Mouse (Mus musculus) C2C12 (cell line): ENCODE measurements around the gene Zcchc4. TPM values are rescaled to one million over a fixed set of nuclear protein-coding genes. Genes with fewer than 3 reads are reported as not detected.

ENCODE experiments used
- H3K27me3 ChIP-seq: one replicate; pipeline ENCODE4 v1.6.1; 2011; ENCODE audit not compliant: control insufficient read depth, insufficient read depth, insufficient read length
- H3K36me3 ChIP-seq: one replicate; pipeline ENCODE4 v1.6.1; 2011; ENCODE audit not compliant: control insufficient read depth, insufficient read depth
- H3K4me3 ChIP-seq: one replicate; pipeline ENCODE4 v1.5.1; 2011; ENCODE audit warnings: mild to moderate bottlenecking, control low read depth; ENCODE audit not compliant: poor library complexity, insufficient read depth, severe bottlenecking
- H3K79me2 ChIP-seq: one replicate; pipeline ENCODE4 v1.6.1; 2011; ENCODE audit not compliant: control insufficient read depth, insufficient read depth
- H3K79me3 ChIP-seq: one replicate; pipeline ENCODE4 v1.6.1; 2011; ENCODE audit warnings: low read depth, control low read depth
- H3ac ChIP-seq: one replicate; pipeline ENCODE3; 2011; ENCODE audit warnings: low read depth; ENCODE audit not compliant: control insufficient read depth, insufficient read length
- CEBPB ChIP-seq: IDR thresholded peaks from one replicate; pipeline ENCODE4 v1.6.1; 2011; ENCODE audit warnings: low read depth, mild to moderate bottlenecking, control low read depth, moderate library complexity
- CTCF ChIP-seq: IDR thresholded peaks from one replicate; pipeline ENCODE4 v1.5.1; 2011; ENCODE audit not compliant: control insufficient read depth, insufficient read depth, insufficient read length
- FOSL1 ChIP-seq: IDR thresholded peaks from one replicate; pipeline ENCODE4 v1.8.0; 2011; ENCODE audit warnings: mild to moderate bottlenecking, low read length; ENCODE audit not compliant: poor library complexity, insufficient read depth, severe bottlenecking
- MAX ChIP-seq: IDR thresholded peaks from one replicate; pipeline ENCODE4 v1.6.1; 2011; ENCODE audit warnings: mild to moderate bottlenecking, control low read depth
- MYOD1 ChIP-seq: IDR thresholded peaks from one replicate; pipeline ENCODE4 v1.6.1; 2011; ENCODE audit warnings: low read depth; ENCODE audit not compliant: control insufficient read depth, insufficient read length
- MYOG ChIP-seq: IDR thresholded peaks from one replicate; pipeline ENCODE4 v1.6.1; 2011; ENCODE audit not compliant: control insufficient read depth, insufficient read length; ENCODE audit errors: extremely low read depth
- USF1 ChIP-seq: IDR thresholded peaks from one replicate; pipeline ENCODE4 v1.6.1; 2011; ENCODE audit warnings: low read depth, mild to moderate bottlenecking, control low read depth, moderate library complexity
- polyA plus RNA-seq: library from polyadenylated mRNA; unstranded; fragments of >200 nt; fragmentation: generic; extraction: Trizol; gene quantifications from one replicate; pipeline ENCODE4 v1.2.1, GENCODE M21; 2012; ENCODE audit warnings: missing spikeins

Zcchc4 gene
- polyA plus RNA-seq, 1 experiment, result 9.7 TPM

DNA sequence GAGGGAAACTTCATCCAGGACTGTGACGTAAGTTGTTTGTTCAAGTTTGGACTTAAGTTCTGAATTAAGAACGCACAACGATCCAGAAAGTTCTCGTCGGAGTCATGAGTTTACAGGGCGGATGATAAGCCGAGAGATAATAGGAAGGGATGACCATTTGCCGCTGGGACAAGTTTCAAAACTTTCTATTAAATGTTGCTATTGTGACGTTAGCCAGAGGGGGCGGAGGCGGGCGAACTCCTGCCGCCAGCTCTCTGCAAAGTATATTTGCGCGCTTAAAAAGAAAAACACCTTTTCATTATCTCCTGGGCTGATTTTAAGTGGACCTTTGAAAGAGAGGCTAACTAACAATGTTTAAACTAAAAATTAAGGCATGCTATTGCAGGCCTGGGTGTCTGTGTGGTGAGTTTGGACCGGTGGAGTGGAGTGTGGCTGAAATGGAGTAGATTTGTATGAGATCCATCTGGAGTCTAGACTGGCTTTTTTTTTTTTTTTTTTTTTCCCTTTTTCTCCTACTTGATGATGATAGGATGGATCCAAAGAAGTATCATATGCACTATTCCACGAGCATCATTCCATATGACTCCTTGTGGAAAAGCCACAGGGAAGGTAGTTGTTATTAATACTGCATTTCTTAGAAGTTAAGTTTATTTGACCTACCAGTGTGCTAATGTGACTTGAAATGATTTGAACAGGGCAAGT, 32.9 kb upstream of the Zcchc4 start:
- H3K27me3 ChIP-seq, result no peaks in the 10 kb centered on the region
- TF ChIP-seq USF1 (no peak), MYOD1 (no peak), CEBPB (no peak), MAX (no peak), MYOG (no peak), FOSL1 (no peak), CTCF (no peak)

DNA sequence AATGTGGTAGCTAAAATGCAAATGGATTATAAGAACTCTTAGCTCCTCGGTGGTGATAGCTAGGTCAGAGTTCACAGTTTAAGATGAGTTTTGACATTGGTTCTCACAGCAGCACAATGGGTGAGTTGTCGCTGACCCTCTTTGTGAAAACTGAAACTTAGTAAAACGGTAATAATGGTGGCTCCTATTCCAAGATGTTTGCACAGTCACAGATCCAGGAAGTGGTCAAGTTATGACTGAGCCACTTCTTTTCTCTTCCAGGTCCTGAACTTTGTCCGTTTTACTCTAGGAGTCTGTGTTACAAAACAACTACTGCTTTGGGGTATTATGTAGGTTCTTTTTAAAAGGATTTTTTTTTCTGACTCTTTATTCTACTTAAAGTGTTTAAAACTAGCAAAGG, 32.0 kb upstream of the Zcchc4 start:
- Histone ChIP-seq H3K27me3 (no peaks in the 10 kb centered on the region), H3K36me3 (no peaks in the 10 kb centered on the region), H3K79me2 (peaks cover 60% of the 10 kb centered on the region), H3K79me3 (peaks cover 43% of the 10 kb centered on the region), H3K4me3 (peak overlapping the region; percentile 78), H3ac (no peak overlapping the region)
- TF ChIP-seq MAX (no peak), CEBPB (no peak), FOSL1 (no peak), CTCF (no peak), USF1 (no peak), MYOG (no peak), MYOD1 (no peak)

More for the DNA sequence above, 32.9 kb upstream of the Zcchc4 start:
- Histone ChIP-seq H3K36me3 (no peaks in the 10 kb centered on the region), H3K4me3 (peak overlapping the region; percentile 78), H3K79me3 (peaks cover 39% of the 10 kb centered on the region), H3ac (peak overlapping the region; percentile 61), H3K79me2 (peaks cover 51% of the 10 kb centered on the region)

DNA sequence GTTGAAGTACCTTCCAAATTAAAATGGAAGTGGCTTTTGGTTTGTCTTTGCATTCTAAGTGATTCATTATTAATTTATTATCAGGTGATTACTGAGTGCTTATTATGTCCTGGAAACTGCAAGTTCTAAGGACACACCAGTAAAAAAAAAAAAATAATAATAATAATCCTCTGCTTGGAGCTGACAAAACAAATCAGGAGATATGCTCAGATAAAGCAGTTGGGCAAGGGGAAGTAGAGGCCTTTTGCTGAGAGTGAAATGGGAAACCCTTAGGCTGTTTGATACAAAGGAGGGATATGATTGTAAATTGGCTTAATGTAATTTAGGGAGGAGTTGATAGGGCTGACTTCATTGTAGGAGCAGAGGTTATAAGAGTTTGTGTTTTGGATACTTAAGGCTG, 28.3 kb upstream of the Zcchc4 start:
- H3ac ChIP-seq, result no peak overlapping the region
- H3K79me3 ChIP-seq, result peaks cover 51% of the 10 kb centered on the region
- peaks cover 92% of the 10 kb centered on the region for H3K79me2 ChIP-seq
- no peaks in the 10 kb centered on the region for H3K27me3 ChIP-seq
- H3K36me3 ChIP-seq, result peaks cover 9% of the 10 kb centered on the region
- TF ChIP-seq CEBPB (no peak), CTCF (no peak), MYOD1 (no peak), USF1 (no peak), MAX (no peak), MYOG (no peak), FOSL1 (no peak)
- no peak overlapping the region for H3K4me3 ChIP-seq

DNA sequence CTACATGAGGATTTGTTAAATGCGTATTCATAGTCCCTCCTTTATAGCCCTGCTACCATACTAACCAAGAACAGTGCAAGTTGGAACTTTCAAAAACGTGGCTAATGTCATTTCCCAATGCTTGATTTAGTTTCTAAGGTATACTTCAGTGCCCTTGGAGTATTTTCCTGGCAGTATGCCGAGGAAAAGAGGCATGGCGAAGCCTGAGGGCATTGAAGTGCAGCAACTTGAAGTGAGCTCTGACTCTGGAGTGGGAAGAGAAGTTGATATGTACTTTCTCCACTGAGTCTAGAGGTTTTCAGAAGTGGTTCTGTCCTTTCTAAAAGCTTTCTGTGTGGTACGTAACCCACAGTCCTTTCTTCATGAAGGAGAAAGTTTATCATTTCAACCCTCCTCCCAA, 26.5 kb upstream of the Zcchc4 start:
- Histone ChIP-seq H3K4me3 (no peak overlapping the region), H3K79me2 (peaks cover 77% of the 10 kb centered on the region), H3ac (no peak overlapping the region), H3K79me3 (peaks cover 37% of the 10 kb centered on the region), H3K36me3 (peaks cover 12% of the 10 kb centered on the region), H3K27me3 (no peaks in the 10 kb centered on the region)
- TF ChIP-seq CTCF, result no peak
- TF ChIP-seq USF1, result no peak
- no peak for TF ChIP-seq CEBPB
- TF ChIP-seq MAX, result no peak
- no peak for TF ChIP-seq MYOD1
- TF ChIP-seq FOSL1, result no peak
- TF ChIP-seq MYOG, result no peak

DNA sequence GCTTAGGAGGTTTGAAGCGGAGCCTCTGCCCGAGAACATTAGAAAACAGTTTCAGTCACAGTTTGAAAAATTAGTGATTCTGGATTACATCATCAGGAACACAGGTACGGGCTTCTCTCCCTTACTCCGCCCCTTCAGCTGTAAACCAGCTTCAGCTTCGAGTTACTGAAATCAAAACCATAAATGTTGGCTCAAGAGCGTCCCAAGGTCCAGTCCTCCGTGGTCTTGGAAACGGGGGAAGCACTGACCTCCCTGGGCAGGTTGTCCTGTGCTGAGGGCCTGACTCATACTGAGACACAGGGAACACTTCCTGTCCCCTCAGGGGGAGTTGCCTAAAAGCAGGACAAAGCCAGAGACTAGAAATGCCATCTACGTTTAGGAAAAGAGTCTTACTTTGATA, 22.1 kb upstream of the Zcchc4 start:
- no peaks in the 10 kb centered on the region for H3K27me3 ChIP-seq
- peaks cover 18% of the 10 kb centered on the region for H3K36me3 ChIP-seq
- TF ChIP-seq CTCF, result no peak
- no peak for TF ChIP-seq FOSL1
- TF ChIP-seq CEBPB, result no peak
- H3K4me3 ChIP-seq, result no peak overlapping the region
- H3K79me3 ChIP-seq, result peaks cover 8% of the 10 kb centered on the region
- peaks cover 33% of the 10 kb centered on the region for H3K79me2 ChIP-seq
- H3ac ChIP-seq, result no peak overlapping the region
